Mouse (Mus musculus) heart, postnatal 10 days (tissue): ENCODE data around the gene Camk2d. TPM values are rescaled to one million over a fixed set of nuclear protein-coding genes. Genes with fewer than 3 reads are reported as not detected.

Experiments used
- DNase-seq, 2 experiments: peaks; one replicate each; pipeline ENCODE4 v3.0.0; 2021
- intact Hi-C: fragments of 180-260 bp; cut with DNase I; formaldehyde crosslinking; loops from one replicate; pipeline ENCODE4 v1.15.1; 2025
- total RNA-seq, 2 experiments: library from RNA; stranded (reverse); gene quantifications; 2 replicates each; pipeline ENCODE4 v1.2.3; 2021

Camk2d gene
- total RNA-seq, 2 experiments from 2014 or later, result 187 to 196 TPM

- intact Hi-C loops, result no loop called here
- no peak for DNase-seq
Measured at GRCm38 (mm10) chr3:126732323-126732722, 136.2 kb downstream of the Camk2d start.

- no peak for DNase-seq
- intact Hi-C loops, result no loop called here
Measured at GRCm38 (mm10) chr3:126734533-126734932, 138.4 kb downstream of the Camk2d start.

- intact Hi-C loops, result no loop called here
- DNase-seq, result no peak
Measured at GRCm38 (mm10) chr3:126735211-126735610, 139.1 kb downstream of the Camk2d start.

GRCm38 (mm10) chr3:126737128-126737527, 141.0 kb downstream of the Camk2d start:
- peak; percentile 82 to 88 for DNase-seq
- intact Hi-C loops, result no loop called here

GRCm38 (mm10) chr3:126740146-126740545, 144.0 kb downstream of the Camk2d start:
- intact Hi-C loops, result no loop called here

GRCm38 (mm10) chr3:126744432-126745133, 148.5 kb downstream of the Camk2d start:
- DNase-seq, result no peak
- intact Hi-C loops, result no loop called here

More at GRCm38 (mm10) chr3:126740146-126740545, 144.0 kb downstream of the Camk2d start:
- no peak for DNase-seq

GRCm38 (mm10) chr3:126746148-126746803, 150.2 kb downstream of the Camk2d start:
- peak; percentile 86 to 90 for DNase-seq
- intact Hi-C loops, result no loop called here

- DNase-seq, result no peak
- intact Hi-C loops, result no loop called here
Measured at GRCm38 (mm10) chr3:126747628-126748027, 151.5 kb downstream of the Camk2d start.

- DNase-seq, result no peak
- intact Hi-C loops, result no loop called here
Measured at GRCm38 (mm10) chr3:126751377-126752098, 155.4 kb downstream of the Camk2d start.

- intact Hi-C loops, result no loop called here
- DNase-seq, result no peak
Measured at GRCm38 (mm10) chr3:126752978-126753377, 156.9 kb downstream of the Camk2d start.

- no peak for DNase-seq
- intact Hi-C loops, result no loop called here
Measured at GRCm38 (mm10) chr3:126758398-126758797, 162.3 kb downstream of the Camk2d start.

- intact Hi-C loops, result no loop called here
- no peak for DNase-seq
Measured at GRCm38 (mm10) chr3:126760608-126761007, 164.5 kb downstream of the Camk2d start.

GRCm38 (mm10) chr3:126764745-126765144, 168.6 kb downstream of the Camk2d start:
- intact Hi-C loops, result no loop called here
- DNase-seq, result no peak

- intact Hi-C loops, result loop anchor here (2.0 kb wide), 1 partner anchor 75 kb away; no protein-coding TSS in a partner anchor
- no peak for DNase-seq
Measured at GRCm38 (mm10) chr3:126770056-126770455, 174.0 kb downstream of the Camk2d start.

- intact Hi-C loops, result loop anchor here (1.0 to 2.0 kb wide), 2 partner anchors 76 to 175 kb away; partner anchors contain the start of gene Camk2d
Measured at GRCm38 (mm10) chr3:126771032-126771431, 174.9 kb downstream of the Camk2d start.

GRCm38 (mm10) chr3:126771541-126771940, 175.4 kb downstream of the Camk2d start:
- intact Hi-C loops, result loop anchor here (1.0 to 2.0 kb wide), 2 partner anchors 77 to 175 kb away; partner anchors contain the start of gene Camk2d

More at GRCm38 (mm10) chr3:126771032-126771431, 174.9 kb downstream of the Camk2d start:
- no peak for DNase-seq

GRCm38 (mm10) chr3:126776001-126776400, 179.9 kb downstream of the Camk2d start:
- DNase-seq, result no peak
- intact Hi-C loops, result no loop called here

More at GRCm38 (mm10) chr3:126771541-126771940, 175.4 kb downstream of the Camk2d start:
- peak; percentile 81 to 87 for DNase-seq

- no peak for DNase-seq
- intact Hi-C loops, result no loop called here
Measured at GRCm38 (mm10) chr3:126777101-126777500, 181.0 kb downstream of the Camk2d start.

- DNase-seq, result no peak
- intact Hi-C loops, result no loop called here
Measured at GRCm38 (mm10) chr3:126777879-126778278, 181.8 kb downstream of the Camk2d start.

- intact Hi-C loops, result no loop called here
- peak; percentile 46 for DNase-seq
Measured at GRCm38 (mm10) chr3:126780014-126780615, 184.0 kb downstream of the Camk2d start.
